Mouse (Mus musculus) heart, postnatal 4 days (tissue): Measurements from ENCODE around the gene Cldn4. TPM values are rescaled to one million over a fixed set of nuclear protein-coding genes. Genes with fewer than 3 reads are reported as not detected.
"Not testable (repeated sequence)": the region's sequence is repeated elsewhere in the genome, so short reads cannot be mapped to it uniquely, and the experiment has no call there.

Source experiments
- DNase-seq: peaks from one replicate; pipeline ENCODE4 v3.0.0; 2021
- total RNA-seq, 2 experiments: library from RNA; stranded (reverse); gene quantifications; 2 replicates each; pipeline ENCODE4 v1.2.3; 2021

Cldn4 gene
- total RNA-seq, 2 experiments from 2014 or later, result 0.14 TPM; not detected in 1

DNA sequence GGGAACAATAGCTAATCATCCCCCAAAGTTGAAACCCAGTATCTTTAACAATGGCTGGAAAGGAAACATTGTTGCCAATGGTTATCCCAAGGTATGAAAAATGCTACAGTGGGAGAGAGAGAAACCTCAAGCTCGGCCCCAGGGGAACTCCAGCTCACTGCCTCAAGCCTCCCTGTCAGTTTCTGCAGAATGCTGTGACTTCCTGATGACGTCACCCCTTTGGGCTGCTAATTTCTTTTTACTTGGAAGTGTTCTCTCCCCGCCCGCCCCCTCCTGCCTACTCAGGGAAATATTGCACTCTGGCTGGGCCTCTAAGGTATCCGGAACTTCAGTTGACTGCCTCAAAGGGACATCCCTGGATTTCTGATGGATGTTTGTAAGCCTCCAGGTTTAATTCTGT is 16.8 kb upstream of the Cldn4 start:
- DNase-seq, result peak; percentile 71

DNA sequence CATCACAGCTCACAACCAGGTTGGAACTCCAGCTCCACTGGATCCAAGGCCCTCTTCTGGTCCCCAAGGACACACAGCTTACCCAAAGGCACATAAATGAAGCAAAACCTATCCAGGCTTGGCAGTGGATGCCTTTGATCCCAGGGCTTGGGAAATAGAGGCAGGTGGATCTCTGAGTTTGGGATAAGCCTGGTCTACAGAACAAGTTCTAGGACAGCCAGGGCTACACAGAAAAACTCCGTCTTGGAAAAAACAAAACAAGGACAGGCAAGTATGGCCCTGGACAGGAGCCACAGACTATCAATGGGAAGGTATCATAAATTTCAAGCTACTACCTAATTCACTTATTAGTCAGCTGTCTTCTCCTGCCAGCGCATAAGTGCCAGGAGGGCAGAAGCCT is 14.8 kb upstream of the Cldn4 start:
- DNase-seq, result no peak

GRCm38 (mm10) chr5:134960430-134960829 is 13.7 kb upstream of the Cldn4 start:
- DNase-seq, result no peak

DNA sequence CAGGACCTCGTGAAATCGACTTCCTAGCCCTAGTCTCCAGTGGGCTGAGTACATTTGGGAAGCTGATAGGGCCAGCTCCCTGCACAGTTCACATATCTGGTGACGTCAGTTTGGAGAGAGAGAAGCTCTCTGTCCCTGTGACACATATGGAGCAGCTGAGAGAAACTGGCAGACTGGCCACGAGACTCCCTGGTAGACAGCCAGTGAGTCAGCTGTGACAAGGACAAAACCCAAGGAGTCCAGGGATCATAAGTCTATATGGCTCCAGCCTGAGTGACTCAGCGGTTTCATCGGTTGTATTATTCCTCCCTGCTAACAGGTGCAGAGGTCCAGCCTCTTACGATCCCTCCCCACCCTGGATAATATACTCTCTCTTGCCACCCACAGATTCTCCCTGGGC is 12.4 kb upstream of the Cldn4 start:
- peak; percentile 76 for DNase-seq

DNA sequence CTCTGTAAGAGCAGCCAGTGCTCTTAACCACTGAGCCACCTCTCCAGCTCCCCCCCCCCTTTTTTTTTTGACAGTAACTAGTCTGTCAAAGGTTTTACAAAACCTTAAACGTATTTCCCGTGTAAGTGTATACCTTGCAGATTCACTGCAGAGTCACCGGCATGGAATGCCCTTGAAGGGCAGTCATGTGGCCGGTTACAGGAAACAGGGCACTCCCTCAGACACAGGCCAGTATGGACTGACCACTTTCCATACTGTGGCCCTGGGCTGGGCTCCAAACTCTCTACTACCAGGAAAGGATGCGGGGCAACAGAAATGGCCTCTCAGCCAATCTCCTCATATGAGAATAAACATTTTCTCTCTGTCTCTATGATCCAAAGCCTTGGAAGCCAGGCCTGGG is 8.8 kb upstream of the Cldn4 start:
- no peak for DNase-seq

DNA sequence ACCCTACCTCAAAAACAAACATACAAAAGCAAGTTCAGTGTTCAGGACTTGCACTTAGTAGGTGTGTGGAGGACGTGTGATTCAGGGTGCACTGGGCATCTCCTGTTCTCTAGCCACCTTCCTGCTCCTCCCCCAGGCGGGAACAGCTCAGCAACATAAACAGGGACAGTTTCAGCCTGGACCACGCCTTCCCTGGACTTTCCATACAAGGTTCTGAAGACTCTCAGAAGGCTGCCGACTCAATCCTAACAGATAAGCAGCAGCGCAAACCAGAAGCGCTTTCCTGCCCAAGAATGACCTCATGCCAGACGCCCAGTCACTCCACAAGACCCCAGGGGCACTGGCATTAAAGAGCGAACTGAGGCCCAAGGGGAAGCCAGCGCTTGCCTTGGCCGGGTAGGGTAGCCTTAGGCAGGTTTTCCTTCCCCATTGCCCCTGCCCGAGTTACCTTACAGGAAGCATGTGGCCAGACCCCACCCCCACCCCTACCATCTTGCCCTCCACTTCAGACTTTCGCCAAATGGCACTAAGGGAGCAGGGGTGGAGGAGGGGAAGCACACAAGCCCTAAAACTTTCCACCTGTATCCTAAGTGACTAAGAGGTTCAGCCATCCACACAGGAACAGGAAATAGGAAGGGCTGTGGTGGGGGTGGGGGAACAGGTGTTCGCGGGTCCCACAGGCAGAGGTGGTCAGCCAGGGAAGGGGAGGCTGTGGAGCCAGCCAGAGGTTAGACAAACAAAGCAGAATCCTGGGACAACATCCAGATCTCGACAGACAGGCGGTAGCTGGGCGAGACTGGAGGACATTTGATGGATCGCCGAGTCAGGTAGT is 4.5 kb upstream of the Cldn4 start:
- DNase-seq, result peak; percentile 61

GRCm38 (mm10) chr5:134948085-134948439 is 1.3 kb upstream of the Cldn4 start:
- DNase-seq, result no peak

DNA sequence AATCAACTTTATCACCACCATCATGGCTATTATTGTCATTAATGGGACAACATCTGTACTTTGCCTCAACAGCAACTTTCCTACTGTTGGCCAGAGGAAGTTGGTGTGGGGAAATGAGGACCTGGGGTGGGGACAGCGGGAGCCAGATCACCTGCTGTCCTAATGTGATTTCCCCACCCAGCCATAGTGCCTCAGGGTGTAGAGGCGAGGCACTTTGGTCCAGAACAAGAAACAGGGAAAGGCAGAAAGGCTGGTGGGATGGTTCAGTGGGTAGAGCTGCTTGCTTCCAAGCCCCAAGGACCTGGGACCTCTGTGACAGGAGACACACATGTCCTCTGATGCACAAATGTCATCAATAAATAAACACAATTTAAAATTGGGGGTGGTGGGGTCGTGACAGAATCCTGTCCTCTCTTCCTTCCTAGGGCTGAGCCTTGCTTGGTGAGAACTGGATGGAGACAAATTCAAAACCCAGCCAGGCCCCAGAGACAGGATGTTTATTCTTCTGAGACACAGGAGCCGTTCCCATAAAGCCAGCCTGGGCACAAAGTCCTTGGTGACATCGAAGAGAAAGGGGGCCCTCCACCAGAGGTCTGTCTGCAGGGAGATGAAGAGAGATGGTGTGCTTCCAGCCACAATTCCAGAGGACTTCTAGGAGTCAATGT is 818 bp upstream of the Cldn4 start:
- DNase-seq, result no peak

DNA sequence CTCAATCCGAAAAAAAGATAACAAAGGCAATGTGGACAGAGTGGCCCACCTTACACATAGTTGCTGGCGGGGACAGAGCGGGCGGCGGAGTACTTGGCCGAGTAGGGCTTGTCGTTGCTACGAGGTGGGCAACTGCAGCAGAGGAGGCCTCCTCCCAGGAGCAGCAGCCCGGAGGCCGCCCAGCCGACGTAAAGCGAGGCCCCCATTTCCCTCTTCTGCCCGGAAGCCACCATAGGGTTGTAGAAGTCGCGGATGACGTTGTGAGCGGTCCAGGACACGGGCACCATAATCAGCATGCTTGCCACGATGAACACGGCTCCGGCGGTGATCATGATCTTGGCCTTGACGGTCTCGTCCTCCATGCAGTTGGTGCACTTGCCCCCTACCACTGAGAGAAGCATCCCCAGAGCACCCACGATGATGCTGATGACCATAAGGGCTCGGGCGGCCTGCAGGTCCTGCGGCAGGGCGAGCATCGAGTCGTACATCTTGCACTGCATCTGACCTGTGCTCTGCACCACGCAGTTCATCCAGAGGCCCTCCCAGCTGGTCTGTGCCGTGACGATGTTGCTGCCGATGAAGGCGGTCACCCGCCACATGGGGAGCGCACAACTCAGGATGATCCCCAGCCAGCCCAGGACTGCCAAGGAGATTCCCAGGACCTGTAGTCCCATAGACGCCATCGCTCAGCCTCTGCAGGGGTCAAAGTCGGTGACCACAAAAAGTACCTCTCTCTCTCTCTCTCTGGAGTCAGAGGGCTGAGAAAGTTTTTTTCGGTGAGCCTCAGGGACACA is 474 bp downstream of the Cldn4 start:
- DNase-seq, result no peak

DNA sequence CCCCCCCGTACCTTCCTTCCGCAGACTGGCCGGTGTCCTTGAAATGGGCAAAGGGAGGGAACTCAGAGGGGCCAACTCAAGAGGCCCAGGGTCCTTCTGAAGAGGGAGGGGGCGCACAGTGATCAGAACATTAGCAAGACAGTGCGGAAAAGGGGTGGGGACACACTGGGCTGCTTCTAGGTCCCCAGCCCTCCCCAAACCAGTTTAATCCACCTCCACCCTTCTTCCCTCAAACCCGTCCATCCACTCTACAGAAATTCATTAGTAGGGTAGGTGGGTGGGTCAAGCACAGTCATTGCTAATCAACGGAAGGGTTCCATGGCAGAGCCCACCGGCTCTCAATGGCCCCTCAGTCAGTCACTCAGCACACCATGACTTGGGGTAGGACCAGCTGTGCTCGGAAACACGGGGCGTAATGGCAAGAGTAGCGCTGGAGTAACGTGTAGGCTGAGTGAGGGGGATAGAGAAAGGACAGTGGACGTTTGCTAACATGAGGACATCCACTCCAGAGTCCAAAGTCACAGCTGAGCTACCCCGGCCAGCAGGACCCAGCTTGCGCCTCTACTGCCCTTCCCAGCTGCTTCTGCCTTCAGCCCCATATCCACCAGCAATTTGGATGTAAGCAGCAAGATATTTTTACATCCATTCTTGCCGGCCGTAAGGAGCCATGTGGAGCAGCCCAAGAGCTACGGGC is 1.3 kb downstream of the Cldn4 start:
- DNase-seq, result no peak

- no peak for DNase-seq
These were observed 2.6 kb downstream of the Cldn4 start for GRCm38 (mm10) chr5:134944179-134944578.

DNA sequence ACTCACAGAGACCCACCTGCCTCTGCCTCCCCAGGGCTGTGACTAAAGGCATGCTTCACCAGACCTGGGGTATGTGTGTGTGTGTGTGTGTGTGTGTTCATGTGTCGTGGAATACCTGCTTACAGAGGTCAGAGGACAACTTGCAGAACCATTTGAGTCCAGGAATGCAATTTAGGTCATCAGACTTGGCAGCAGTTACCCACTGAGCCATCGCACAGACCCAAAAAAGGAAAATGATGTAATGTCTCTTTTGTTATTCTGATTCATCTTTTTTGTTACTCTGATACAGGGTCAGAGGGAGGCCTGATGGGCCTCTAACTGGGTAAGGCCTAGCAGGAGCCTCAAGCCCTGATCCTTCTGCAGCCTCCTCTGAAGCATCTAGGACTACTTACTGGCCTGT is 4.0 kb downstream of the Cldn4 start:
- peak; percentile 34 for DNase-seq

DNA sequence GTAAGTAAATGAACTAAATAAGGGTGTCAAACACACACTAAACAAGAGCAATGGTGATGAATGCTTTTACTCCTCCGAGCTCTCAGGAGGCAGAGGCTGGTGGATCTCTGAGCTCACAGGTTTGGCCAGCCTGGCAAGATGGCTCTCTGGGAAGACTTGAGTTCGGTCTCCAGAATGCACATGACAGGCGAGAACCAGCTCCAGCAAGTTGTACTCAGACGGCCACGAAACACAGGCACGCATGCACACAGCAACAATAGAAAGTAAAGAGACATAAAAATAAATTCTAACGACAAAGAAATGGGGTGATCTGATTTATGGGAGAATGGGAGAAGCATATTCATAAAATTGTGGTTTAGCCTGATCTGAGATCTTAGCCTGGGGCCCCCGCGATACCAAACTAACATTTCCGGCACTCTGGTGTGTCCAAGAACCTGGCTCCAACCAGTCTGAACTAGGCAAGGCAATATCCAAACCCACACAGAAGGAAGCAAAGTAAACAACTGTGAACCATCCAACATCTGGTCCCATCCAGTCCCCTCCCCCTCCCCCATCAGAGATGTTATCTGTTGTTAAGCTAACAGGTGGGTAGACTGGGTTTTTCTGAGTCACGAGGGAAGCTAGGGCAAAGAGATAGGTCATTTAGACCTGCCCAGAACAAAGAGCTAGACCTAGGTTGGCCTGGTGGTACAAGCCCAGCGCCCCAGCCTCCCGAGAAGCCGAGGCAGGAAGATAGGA is 5.1 kb downstream of the Cldn4 start:
- DNase-seq, result no peak

- DNase-seq, result not testable (repeated sequence)
These were observed 7.2 kb downstream of the Cldn4 start for GRCm38 (mm10) chr5:134939554-134939953.

DNA sequence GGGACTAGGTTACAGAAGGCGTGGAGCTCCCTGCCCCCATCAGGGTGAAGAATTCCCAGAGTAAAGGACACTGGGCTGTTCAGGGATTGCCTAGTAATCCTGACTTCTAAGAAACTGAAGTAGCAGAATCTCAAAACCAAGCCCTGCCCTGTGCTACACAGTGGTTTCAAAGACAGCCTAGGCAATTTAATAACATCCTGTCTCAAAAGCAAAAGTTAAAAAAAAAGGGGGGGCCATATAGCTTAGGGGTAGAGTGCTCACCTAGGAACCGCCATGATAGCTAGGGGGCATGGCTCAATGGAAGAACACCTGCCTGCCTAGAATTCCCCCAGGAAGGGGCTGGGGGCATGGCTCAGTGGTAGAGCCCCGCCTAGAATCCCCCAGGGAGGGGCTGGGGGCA is 7.7 kb downstream of the Cldn4 start:
- no peak for DNase-seq

- no peak for DNase-seq
These were observed 10.0 kb downstream of the Cldn4 start for GRCm38 (mm10) chr5:134936626-134937185.

DNA sequence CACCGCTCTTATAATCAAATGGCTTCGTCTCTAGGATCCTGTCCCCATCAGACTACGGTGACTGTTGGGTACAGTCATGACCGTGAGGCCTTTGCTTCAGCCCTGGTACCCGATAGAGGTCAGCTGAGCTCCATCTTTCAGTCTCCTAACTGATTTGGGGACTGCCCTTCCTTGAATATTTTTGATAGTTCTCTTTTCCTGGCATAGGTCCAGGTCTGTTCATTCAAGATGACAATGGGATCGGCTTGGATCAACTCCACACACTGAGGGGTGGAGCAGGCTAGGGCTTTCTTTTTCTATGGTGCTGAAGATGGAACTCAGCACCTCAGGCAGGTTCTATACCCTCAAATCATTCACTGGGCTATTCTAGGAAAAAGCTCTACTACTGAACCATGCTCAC is 10.7 kb downstream of the Cldn4 start:
- DNase-seq, result no peak

- no peak for DNase-seq
These were observed 12.1 kb downstream of the Cldn4 start for GRCm38 (mm10) chr5:134934666-134935065.

- DNase-seq, result not testable (repeated sequence)
These were observed 13.0 kb downstream of the Cldn4 start for GRCm38 (mm10) chr5:134933686-134934085.

DNA sequence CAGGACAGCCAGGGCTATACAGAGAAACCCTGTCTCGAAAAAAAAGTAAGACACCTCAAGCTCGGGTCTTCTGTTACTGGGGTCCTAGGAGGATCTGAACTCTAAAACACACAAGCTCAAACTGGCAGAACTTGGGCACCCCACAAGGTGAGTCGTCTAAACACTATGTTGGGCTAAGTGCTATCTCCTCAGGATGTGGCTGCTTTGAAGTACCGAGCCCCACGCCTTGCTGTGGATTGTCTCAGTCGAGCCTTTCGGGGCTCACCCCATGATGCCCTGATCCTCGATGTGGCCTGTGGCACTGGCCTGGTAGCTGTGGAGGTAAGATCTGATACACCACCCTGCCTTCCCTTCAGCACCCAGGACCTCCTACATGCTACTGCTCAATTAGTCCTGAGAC is 13.5 kb downstream of the Cldn4 start:
- DNase-seq, result no peak

GRCm38 (mm10) chr5:134932903-134933276 is 13.8 kb downstream of the Cldn4 start:
- peak; percentile 76 for DNase-seq
